Mouse (Mus musculus) ES-Bruce4 (cell line): ENCODE data around the gene Tbata.

Experiments used
- CTCF ChIP-seq: IDR thresholded peaks from one replicate; pipeline ENCODE4 v1.8.1; 2011; ENCODE audit warnings: low read depth, low read length
- EP300 ChIP-seq: IDR thresholded peaks from 2 replicates; pipeline ENCODE4 v1.6.1; 2011; ENCODE audit warnings: low read depth, low read length; ENCODE audit not compliant: insufficient read depth
- POLR2A ChIP-seq: IDR thresholded peaks from one replicate; pipeline ENCODE4 v1.8.1; 2011; ENCODE audit warnings: low read length; ENCODE audit not compliant: insufficient read depth

GRCm38 (mm10) chr10:61226784-61227396 lies 55.1 kb downstream of the Tbata start:
- TF ChIP-seq EP300 (no peak), CTCF (no peak), POLR2A (no peak)
